Mouse (Mus musculus): ENCODE results near the gene Socs3. TPM values are rescaled to one million over a fixed set of nuclear protein-coding genes. Genes with fewer than 3 reads are reported as not detected.
A peak's percentile ranks its signal among the peaks of the same experiment; 100 is the strongest.

Socs3 gene
- total RNA-seq, 2 experiments from 2014 or later: 11.8 to 12.7 TPM

DNA sequence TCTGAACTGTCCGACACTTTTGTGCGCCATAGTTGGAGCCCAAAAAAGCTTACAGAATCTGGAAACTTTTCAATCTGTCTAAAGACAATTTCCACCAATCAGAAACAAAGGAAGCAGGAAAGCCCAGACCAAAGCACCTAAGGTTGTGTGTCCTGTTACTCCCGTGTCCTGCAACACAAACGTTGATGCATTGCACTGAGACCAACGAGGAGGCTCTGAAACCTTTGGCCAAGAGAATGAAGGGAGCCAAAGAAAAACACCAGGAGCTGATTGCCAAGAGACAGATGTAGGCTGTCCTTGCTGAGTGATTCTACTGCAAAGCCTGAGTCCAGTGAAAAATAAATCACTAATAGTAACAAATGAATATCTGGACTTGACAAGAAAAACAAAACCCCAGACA is 3.7 kb upstream of the Socs3 start:
- DNase-seq (ENCODE audit: low spot score in 2 of 2): no peak

GRCm38 (mm10) chr11:117972656-117973558 is 3.1 kb upstream of the Socs3 start:
- no peak for DNase-seq (ENCODE audit: low spot score in 2 of 2)

DNA sequence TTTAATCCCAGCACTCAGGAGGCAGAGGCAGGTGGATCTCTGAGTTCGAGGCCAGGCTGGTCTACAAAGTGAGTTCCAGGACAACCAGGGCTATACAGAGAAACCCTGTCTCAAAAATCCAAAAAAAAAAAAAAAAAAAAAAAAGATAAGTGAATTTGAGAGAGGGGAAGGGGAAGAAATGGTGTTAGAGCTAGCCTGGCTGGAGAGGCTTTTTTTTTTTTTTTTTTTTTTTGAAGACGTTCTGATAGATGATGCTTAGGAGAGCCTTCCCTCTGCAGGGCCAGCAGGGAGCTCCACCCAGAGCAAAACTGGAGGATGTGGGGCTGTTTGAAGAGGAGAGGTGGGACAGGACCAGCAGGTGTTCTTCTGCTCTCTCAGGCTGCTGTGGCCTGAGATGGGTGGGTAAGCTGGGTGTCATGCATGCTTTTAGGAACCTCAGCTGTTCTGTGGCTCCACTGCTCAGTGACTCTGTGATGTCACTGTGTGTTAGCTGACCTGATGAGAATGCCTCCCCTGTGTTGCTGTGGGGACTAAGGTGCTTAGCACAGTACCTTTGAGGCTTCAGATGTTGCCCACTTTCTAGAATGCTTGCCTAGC is 1.9 kb upstream of the Socs3 start:
- DNase-seq (ENCODE audit: low spot score in 2 of 2): no peak

GRCm38 (mm10) chr11:117971100-117971499 is 1.3 kb upstream of the Socs3 start:
- no peak for DNase-seq (ENCODE audit: low spot score in 2 of 2)

DNA sequence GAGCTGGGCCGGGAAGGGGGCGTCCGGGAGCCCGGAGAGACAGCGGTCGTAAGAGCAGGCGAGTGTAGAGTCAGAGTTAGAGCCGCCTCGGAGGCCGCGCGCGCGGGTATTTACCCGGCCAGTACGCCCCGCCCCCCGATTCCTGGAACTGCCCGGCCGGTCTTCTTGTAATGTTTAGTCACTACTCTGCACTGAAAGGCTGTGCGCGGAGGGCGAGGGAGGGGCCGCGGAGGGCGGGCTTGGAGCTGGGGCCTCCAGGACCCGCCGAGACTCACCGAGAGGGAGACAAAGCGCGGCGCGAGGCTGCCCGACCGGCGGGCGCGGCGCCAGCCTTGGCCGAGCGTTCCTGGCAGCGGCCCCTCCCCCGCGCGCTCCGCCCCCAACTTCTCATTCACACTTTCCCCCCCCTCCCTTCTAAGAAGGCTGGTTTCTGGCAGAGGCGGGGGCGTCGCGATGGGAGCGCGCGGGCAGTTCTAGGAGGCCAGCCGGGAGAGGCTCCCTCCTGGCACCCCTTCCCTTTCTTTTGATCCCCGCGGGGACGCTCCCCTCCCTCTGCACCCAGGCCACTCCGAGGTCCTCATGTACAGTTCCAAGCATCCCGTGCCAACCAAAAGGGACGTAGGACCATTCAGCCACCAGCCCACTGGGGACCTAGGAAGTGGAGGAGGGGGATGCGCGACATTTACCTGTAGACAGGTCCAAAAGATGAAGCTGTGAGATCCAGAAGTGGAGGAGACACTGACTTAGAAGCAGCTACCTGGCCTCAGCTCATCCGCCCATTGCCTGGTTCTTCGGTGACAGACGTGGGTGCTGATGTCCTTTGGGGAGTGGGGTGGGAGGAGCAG is 525 bp downstream of the Socs3 start:
- peak; percentile 92 to 93 for DNase-seq (ENCODE audit: low spot score in 2 of 2)

- DNase-seq (ENCODE audit: low spot score in 2 of 2): peak in 1 of 2 experiments; percentile 47
Measured at GRCm38 (mm10) chr11:117968716-117969099, 1.1 kb downstream of the Socs3 start.

DNA sequence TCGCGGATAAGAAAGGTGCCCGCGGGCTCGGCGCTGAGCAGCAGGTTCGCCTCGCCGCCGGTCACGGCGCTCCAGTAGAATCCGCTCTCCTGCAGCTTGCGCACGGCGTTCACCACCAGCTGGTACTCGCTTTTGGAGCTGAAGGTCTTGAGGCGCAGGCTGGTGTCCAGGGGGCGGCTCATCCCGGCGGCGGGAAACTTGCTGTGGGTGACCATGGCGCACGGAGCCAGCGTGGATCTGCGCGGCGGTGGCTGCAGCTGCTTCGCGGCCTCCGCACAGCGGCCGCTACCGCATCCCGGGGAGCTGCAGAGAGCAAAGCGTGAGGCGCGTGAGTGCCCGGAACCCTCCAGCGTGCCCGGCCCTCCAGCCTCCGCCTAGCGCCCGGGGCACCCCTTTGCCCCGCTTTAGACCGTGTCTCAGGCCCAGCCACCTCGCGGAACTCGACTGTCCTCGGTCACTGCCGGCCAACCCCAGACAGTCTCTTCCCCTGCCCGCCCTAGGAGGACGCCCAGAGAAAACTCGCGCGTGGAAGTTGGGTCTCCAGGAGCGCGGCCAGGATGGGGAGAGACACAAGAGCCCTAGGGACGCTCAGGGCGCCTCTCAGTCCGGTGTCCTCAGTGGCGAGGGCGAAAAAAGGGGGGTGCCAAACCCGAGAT is 1.7 kb downstream of the Socs3 start:
- no peak for DNase-seq (ENCODE audit: low spot score in 2 of 2)

GRCm38 (mm10) chr11:117967249-117968015 is 2.4 kb downstream of the Socs3 start:
- no peak for DNase-seq (ENCODE audit: low spot score in 2 of 2)

GRCm38 (mm10) chr11:117966506-117967100 is 3.2 kb downstream of the Socs3 start:
- DNase-seq (ENCODE audit: low spot score in 2 of 2): no peak

- no peak for DNase-seq (ENCODE audit: low spot score in 2 of 2)
Measured at GRCm38 (mm10) chr11:117965561-117965981, 4.3 kb downstream of the Socs3 start.

DNA sequence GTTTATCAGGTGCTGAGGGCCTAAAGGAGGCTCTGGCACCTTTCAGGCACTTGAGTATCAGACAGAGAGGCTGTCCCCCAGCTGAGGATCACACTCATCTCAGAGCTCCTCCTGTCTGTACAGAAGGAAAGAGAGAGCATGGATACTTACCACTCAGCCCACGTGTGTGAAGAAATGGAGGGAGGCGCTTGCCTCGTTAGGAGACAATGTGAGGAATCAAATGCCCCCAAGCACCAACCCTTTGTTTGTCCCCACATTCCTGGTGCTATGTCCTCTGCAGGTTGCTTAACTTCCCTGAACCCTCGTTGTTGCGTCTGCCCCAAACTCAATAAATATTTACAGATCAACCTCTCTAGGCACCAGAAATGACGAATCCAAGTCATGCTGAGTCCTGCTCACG is 4.8 kb downstream of the Socs3 start:
- DNase-seq (ENCODE audit: low spot score in 2 of 2): no peak

DNA sequence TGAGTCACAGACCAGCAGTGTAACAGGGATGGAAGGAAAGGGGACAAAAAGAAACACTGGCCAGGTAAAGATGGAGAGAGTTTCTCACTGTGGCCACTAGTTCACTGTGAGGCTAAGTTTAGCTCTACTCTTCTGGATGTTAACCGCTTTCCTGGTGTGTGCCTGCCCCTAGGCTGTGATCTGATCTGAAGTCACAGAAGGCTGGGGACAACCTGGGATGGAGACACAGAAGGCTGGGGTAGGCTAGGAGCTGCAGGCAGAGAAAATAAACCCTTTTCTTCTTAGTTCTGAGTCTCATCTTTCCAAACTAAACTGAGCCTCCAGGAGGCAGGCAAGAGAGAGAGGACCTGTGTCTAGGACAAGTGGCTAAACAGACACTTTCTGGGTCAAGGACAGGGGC is 5.6 kb downstream of the Socs3 start:
- no peak for DNase-seq (ENCODE audit: low spot score in 2 of 2)

DNA sequence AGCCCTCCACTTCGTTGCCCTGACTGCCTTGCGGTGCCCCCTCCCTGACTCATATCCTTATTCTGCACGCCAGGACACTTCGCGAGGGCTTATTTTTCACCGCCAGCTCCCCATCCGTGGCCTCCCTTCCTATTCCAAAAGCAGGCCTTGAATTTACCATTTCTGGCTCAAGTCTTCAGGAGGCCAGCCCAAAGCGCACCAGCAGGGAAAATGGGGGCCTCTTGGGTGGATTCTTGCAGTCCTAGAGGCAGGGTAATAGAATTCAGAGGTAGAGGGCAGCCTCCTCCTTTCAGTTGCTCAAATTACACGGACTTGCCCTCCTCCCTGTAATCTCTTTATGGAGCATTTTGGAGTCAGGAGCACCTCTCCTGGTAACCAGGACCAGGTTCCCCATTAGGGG is 6.0 kb downstream of the Socs3 start:
- no peak for DNase-seq (ENCODE audit: low spot score in 2 of 2)

DNA sequence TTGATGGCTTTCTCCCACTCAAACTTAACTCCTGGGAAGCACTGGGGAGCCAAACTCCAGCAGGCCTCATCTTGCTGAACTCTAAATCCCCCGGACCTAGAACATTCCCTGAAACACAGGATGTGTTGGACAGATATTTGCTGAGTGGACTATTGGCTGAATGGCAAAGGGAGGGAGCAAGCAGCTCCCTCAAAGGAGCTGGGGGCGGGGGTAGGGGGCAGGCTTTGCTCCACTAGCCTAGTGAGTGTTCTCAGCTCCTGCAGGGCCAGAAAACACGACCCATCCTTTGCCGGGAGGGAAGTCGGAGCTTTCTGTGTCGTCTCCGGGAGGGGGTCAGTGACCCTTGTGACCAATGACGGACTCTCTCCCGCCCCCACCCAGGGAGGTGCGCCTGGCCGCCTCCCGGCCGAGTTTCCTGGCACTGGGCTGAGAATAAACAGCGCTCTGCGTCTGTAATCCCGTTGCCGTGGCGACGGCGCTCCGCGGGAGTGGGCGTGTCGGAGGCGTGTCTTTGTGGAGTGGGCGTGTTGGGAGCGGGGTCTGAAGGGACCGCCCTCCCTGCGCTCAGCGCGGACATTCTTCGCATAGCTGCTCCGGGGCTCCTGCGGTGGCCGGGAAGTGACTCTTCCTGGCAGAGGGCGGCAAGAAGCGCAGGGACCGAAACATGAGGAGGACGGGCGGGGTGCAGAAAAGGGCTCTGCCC is 6.6 kb downstream of the Socs3 start:
- DNase-seq (ENCODE audit: low spot score in 2 of 2): peak; percentile 96 to 100

GRCm38 (mm10) chr11:117962228-117963067 is 7.4 kb downstream of the Socs3 start:
- peak; percentile 59 to 77 for DNase-seq (ENCODE audit: low spot score in 2 of 2)

GRCm38 (mm10) chr11:117960601-117961000 is 9.2 kb downstream of the Socs3 start:
- DNase-seq (ENCODE audit: low spot score in 2 of 2): no peak

DNA sequence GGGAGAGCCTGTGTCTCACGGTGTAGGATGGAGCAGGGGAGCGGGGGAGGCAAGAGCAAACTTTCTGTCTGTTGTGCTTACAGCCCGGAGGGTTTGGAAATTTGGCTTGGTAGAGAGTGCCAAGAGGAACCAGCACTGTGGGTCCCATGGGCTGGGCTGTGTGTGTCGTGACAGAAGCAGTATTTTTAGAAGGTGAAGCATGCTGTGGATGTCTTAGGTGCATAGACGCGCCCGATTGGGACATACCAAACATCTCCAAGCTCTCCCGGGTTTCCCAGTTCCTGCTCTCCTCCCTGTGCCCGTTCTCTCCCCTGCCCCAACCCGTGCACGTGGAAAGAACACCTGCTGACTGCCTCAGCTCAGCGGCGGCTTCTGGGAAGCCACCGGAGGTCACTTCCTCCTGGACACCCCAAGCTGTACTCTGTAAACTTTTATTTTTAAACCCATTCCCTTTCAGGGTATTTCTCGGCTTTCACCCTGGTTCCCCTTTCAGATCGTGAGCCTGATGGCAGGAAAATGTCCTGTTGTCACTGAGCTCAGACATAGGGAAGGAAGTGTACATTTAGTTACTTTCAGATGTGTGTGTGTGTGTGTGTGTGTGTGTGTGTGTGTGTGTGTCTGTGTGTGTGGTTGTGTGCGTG is 10.0 kb downstream of the Socs3 start:
- no peak for DNase-seq (ENCODE audit: low spot score in 2 of 2)

DNA sequence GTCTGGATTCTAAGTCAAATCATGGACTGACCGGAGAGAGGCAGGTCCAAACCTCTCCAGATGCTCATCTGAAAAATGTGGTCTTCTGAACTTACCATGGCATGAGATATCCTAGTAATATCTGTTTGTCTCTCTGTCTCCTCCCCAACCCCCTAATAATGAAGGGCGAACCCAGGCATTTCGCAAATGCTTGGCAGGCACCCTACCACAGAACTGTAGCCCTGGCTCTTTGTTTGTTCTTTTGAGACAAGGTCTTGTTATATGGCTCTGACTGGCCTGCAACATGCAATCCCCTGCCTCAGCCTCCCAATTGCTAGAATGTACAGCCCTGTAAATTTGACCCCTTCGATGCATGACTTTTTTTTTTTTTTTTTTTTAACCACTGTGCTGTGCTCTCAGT is 10.7 kb downstream of the Socs3 start:
- DNase-seq (ENCODE audit: low spot score in 2 of 2): no peak
